Mouse (Mus musculus) G1E (cell line): Measurements from ENCODE around the gene Wnt11. TPM values are rescaled to one million over a fixed set of nuclear protein-coding genes. Genes with fewer than 3 reads are reported as not detected.

ENCODE experiments used
- ATAC-seq: 2 replicates; pipeline ENCODE4 v1.8.0; 2016; ENCODE audit warnings: mild to moderate bottlenecking; ENCODE audit not compliant: insufficient number of reproducible peaks, poor library complexity, low FRiP score, severe bottlenecking; ENCODE audit errors: extremely low read depth
- DNase-seq: peaks from one replicate; pipeline ENCODE4 v3.0.0; 2012; ENCODE audit warnings: low spot score
- H3K27me3 ChIP-seq: 2 replicates; pipeline ENCODE4 v1.6.1; 2012; ENCODE audit warnings: mild to moderate bottlenecking, low read length, inconsistent platforms; ENCODE audit not compliant: insufficient read depth
- H3K36me3 ChIP-seq: replicated peaks from 2 replicates; pipeline ENCODE3; 2012; ENCODE audit warnings: mild to moderate bottlenecking, inconsistent platforms
- H3K4me1 ChIP-seq: 2 replicates; pipeline ENCODE4 v1.6.1; 2012; ENCODE audit warnings: low read depth, low read length, inconsistent platforms, mixed read lengths; ENCODE audit not compliant: insufficient read depth
- H3K4me3 ChIP-seq: 2 replicates; pipeline ENCODE4 v1.5.1; 2012; ENCODE audit warnings: low read depth, mild to moderate bottlenecking, inconsistent platforms, low read length, moderate library complexity, mixed read lengths
- H3K9me3 ChIP-seq: replicated peaks from 2 replicates; pipeline ENCODE4 v1.6.1; 2012; ENCODE audit warnings: inconsistent platforms
- CTCF ChIP-seq: IDR thresholded peaks from 2 replicates; pipeline ENCODE4 v1.5.1; 2012; ENCODE audit warnings: low read depth, low read length, inconsistent platforms, mixed read lengths
- GATA1 ChIP-seq: IDR thresholded peaks from 2 replicates; pipeline ENCODE4 v1.6.1; 2012; ENCODE audit warnings: borderline replicate concordance, low read length, inconsistent platforms, mixed read lengths
- GATA2 ChIP-seq: IDR thresholded peaks from 2 replicates; pipeline ENCODE4 v1.6.1; 2012; ENCODE audit warnings: low read depth, low read length, inconsistent platforms, borderline replicate concordance
- POLR2AphosphoS5 ChIP-seq: IDR thresholded peaks from 2 replicates; pipeline ENCODE4 v1.6.1; 2012; ENCODE audit warnings: low read depth, low read length, inconsistent platforms; ENCODE audit not compliant: insufficient replicate concordance
- TAL1 ChIP-seq: conservative IDR thresholded peaks from 2 replicates; pipeline ENCODE4 v1.6.1; 2012; ENCODE audit warnings: low read depth, low read length, inconsistent platforms, mixed read lengths
- polyA plus RNA-seq: library from polyadenylated mRNA; stranded (reverse); fragments of >175 nt; gene quantifications from 2 replicates; pipeline ENCODE4 v1.2.3, GENCODE M21; 2012
- total RNA-seq, 2 experiments: library from RNA; stranded (forward) in 1 of 2; stranded (reverse) in 1 of 2; fragments of 200-1000 nt in 1 of 2; fragments of >200 nt in 1 of 2; fragmentation: Nextera tagmentation in 1 of 2; gene quantifications; 2 replicates each; pipeline ENCODE4 v1.2.3; 2014 to 2017

The Wnt11 gene
- total and polyA plus RNA-seq, 3 experiments = not detected

DNA sequence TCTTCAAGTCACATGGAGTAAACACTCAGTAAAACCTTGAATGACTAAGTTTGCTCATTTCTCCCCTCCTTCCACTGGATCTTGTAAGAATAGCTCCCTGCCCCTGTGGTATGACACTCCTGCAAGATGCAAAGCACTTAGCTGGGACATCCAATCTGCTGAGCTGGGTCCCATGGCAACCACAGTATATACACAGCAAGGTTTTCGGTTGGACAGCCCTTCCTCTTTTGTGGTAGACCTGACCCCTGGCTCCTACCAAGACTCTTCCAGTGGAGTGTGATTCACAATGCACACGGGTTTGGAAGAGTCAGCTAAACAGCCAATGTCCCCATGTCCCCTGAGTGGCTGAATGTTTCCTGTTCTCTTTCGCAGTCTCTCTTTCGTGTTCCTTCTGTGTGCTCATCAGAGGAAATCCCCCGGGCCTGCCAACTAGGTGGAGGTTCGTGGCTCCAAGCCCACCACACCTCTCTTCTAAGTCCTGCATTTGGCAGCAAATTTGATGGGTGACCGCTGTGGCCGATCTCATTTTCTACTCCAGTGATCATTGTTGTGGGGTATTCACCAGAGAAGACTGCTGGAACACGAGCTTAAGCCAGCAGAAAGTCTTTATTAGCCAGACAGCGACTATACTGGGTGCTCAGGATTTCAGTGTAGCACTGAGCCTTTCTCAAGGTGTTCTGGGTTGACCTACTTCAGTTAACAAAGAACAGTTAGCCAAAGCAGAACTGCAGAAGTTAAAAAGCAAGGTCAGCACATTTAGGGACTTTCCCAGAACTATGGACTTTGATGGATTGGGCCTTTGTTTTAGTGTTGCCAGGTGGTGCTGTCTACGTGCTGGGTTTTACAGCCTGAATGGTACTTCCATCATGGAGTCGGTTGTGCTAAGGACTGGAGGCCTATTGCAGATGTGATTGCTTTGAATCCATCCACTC is 29.8 kb upstream of the Wnt11 start:
- no peak for DNase-seq
- ATAC-seq = no peak

DNA sequence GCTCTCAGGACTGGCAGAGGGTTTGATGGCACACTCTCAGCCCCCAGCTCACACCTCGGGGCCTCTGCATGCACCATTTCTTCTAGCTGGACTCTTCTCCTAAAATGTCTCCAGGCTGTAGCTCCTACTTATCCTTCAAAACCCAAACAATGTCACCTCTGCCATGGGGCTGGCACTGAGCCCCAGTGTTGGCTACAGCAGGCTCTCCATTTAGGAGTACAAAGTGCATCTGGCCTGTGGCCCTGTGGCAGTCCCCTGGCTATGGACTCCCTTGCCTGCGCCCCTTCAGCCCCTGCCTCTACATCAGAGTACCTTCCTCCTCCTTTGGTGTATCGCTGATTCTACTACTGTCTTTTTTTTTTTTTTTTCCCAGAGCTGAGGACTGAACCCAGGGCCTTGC is 28.0 kb upstream of the Wnt11 start:
- H3K9me3 ChIP-seq = no peaks in the 10 kb centered on the region
- no peak overlapping the region for H3K4me3 ChIP-seq
- ATAC-seq (no peak), DNase-seq (no peak)
- H3K27me3 ChIP-seq = peaks cover 11% of the 10 kb centered on the region
- no peak for TF ChIP-seq POLR2AphosphoS5
- no peak for TF ChIP-seq GATA1
- no peak for TF ChIP-seq GATA2
- TF ChIP-seq CTCF = no peak
- no peak for TF ChIP-seq TAL1
- no peaks in the 10 kb centered on the region for H3K36me3 ChIP-seq
- H3K4me1 ChIP-seq = no peaks in the 10 kb centered on the region

More for the DNA sequence above, 29.8 kb upstream of the Wnt11 start:
- no peak for TF ChIP-seq GATA2
- TF ChIP-seq POLR2AphosphoS5 = no peak
- no peak for TF ChIP-seq TAL1
- TF ChIP-seq CTCF = no peak
- TF ChIP-seq GATA1 = no peak
- no peaks in the 10 kb centered on the region for H3K4me1 ChIP-seq
- peaks cover 13% of the 10 kb centered on the region for H3K27me3 ChIP-seq
- H3K4me3 ChIP-seq = no peak overlapping the region
- H3K36me3 ChIP-seq = no peaks in the 10 kb centered on the region
- H3K9me3 ChIP-seq = no peaks in the 10 kb centered on the region

DNA sequence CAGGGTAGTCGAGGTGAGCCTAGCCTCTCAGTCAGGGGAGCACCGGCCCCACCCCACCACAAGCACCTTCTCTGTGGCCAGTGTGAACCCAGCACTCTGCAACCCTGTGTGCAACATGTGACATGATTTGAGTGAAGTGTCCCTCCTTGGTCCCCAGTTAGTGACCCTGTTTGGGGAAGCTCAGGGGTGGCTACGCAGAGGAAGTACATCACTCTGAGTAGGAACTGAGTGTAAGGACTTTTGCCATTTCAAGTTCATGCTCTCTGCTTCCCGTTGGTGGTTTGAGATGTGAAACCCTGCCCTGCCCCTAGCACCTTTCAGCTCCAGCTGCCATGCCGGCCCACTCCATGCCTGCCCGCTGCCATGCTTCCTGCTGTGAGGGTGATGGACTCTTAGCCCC is 25.5 kb upstream of the Wnt11 start:
- Histone ChIP-seq H3K4me1 (no peaks in the 10 kb centered on the region), H3K9me3 (peaks cover 6% of the 10 kb centered on the region), H3K27me3 (peaks cover 11% of the 10 kb centered on the region), H3K36me3 (no peaks in the 10 kb centered on the region), H3K4me3 (no peak overlapping the region)
- TF ChIP-seq TAL1 = no peak
- no peak for TF ChIP-seq GATA2
- TF ChIP-seq POLR2AphosphoS5 = no peak
- no peak for TF ChIP-seq GATA1
- no peak for TF ChIP-seq CTCF
- ATAC-seq = no peak
- no peak for DNase-seq

DNA sequence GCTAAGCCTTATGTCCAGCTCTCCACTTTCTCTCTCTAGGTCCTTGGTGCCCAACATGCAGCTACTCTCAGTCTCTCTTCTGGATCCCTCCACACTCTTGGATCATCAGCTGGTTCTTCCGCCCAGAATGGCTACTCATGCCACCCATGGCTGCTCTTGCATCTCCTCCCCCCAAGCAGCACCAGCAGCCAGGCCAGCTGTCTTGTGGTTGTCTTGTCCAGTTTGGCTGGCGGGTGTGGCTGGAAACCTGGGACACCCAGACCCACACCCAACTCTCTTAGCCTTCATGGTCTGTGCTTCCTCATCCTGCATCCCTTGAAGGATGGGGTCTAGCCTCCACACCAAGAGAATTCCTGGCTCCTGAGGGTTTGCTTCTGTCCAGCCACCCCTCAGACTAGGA is 24.3 kb upstream of the Wnt11 start:
- no peaks in the 10 kb centered on the region for H3K36me3 ChIP-seq
- H3K9me3 ChIP-seq = peaks cover 18% of the 10 kb centered on the region
- no peak overlapping the region for H3K4me3 ChIP-seq
- peaks cover 10% of the 10 kb centered on the region; the same call in 1 of the 2 replicates for H3K27me3 ChIP-seq
- DNase-seq = no peak
- no peaks in the 10 kb centered on the region for H3K4me1 ChIP-seq
- no peak for ATAC-seq
- TF ChIP-seq TAL1 (no peak), POLR2AphosphoS5 (no peak), GATA1 (no peak), GATA2 (no peak), CTCF (no peak)

DNA sequence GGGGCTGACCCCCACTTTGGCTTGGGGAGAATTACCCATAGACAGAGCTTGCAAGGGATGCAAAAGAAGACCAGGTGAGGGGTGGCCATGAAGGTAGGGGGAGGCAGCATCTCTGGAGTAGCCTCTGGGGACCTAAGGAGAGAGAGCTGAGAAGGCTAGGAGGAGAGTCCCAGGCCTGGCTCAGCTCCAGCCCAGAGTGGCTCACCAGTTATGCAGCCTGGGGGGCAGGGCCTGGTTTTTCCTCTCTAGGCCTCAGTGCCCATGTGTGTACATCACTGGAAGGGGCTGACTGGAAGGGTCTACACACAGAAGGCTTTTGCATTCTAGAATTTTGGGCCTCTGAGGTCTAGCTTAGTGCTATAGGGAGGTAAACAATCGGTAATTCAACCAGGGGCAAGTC is 14.4 kb upstream of the Wnt11 start:
- no peaks in the 10 kb centered on the region for H3K36me3 ChIP-seq
- no peak overlapping the region for H3K4me3 ChIP-seq
- DNase-seq (no peak), ATAC-seq (no peak)
- no peaks in the 10 kb centered on the region for H3K4me1 ChIP-seq
- peaks cover 10% of the 10 kb centered on the region for H3K9me3 ChIP-seq
- H3K27me3 ChIP-seq = peaks cover 7% of the 10 kb centered on the region; the same call in 1 of the 2 replicates
- TF ChIP-seq GATA1 (no peak), GATA2 (no peak), CTCF (no peak), POLR2AphosphoS5 (no peak), TAL1 (no peak)

DNA sequence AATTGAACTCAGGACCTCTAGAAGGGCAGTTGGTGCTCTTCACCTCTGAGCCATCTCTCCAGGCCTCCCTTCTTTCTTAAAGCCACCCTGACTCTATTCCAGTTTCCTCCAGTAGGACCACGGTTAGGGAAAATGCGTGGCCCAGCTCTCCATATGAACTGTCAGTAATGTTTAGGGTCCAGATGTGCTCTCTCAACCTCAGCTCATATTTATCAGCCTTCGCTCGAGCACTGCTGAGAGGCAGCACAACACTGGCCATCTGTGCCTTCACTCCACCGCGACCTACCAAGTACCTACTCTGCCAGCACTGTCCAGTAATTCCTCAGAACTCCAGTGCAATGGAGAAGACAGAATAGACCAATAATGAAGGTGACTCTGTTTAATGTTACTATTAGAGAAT is 12.0 kb upstream of the Wnt11 start:
- no peaks in the 10 kb centered on the region for H3K4me1 ChIP-seq
- DNase-seq (no peak), ATAC-seq (no peak)
- H3K27me3 ChIP-seq = peaks cover 3% of the 10 kb centered on the region
- TF ChIP-seq GATA1 (no peak), TAL1 (no peak), POLR2AphosphoS5 (no peak), GATA2 (no peak), CTCF (no peak)
- H3K4me3 ChIP-seq = no peak overlapping the region
- no peaks in the 10 kb centered on the region for H3K36me3 ChIP-seq
- no peaks in the 10 kb centered on the region for H3K9me3 ChIP-seq
